Mouse (Mus musculus) thymus, postnatal 25 days (tissue): Measurements from ENCODE around the gene Cyp2u1.

Experiments used
- DNase-seq: peaks from one replicate; pipeline ENCODE4 v3.0.0; 2022

The Cyp2u1 gene

DNA sequence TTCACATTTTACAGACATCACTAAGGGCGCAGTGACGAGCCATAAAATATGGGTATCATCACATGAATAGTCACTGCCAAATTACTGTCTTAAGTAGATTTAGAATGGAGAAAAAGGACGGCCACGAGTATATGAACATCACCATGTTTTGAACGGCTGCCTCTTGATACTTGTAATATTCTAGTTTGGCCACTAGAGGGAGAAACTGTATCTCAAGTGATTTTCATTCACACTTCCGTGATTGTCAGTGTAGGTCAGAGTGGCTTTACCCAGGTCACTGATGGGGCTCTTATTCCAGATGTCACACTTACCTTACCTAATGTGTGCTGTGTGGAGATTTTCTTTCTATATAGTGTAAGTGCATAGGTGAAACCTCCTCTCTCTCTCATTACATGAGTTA, 3.1 kb downstream of the Cyp2u1 start:
- no peak for DNase-seq

DNA sequence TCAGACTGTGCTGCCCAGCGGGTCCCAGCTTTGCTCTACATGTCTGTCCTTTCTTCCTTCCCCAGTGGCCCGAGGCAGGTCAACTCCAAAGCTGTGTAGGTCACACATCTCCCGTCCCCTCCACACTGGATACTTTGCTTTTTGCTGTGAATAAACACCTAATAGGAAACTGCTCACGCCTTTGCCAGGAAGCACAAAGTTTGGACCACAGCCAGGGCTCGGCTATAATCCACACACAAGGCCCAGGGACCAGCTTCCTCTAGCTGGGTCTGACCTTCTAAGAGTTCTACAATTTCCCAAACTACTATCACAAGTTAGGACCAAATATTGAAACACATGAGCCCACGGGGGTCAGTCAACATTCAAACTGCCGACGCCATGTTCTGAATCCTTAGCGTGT, 3.9 kb downstream of the Cyp2u1 start:
- no peak for DNase-seq

DNA sequence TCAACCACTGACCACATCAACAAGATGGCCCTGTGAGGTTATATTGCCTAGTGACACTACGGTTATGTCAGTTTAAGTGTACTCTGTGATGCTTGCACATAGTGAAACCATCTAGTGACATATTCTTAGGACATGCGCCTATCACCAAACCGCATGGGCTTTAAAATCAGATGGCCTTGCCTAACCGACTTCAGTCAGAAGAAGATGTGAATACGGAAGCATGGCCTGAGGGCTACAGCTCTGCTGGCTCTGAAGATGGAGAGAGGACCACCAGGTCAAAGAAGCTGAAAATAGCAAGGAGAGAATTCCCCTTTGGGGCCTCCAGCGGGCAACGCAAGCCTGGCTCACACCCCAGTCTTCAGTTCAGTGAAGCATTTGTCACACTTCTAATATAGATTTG, 6.1 kb downstream of the Cyp2u1 start:
- no peak for DNase-seq

DNA sequence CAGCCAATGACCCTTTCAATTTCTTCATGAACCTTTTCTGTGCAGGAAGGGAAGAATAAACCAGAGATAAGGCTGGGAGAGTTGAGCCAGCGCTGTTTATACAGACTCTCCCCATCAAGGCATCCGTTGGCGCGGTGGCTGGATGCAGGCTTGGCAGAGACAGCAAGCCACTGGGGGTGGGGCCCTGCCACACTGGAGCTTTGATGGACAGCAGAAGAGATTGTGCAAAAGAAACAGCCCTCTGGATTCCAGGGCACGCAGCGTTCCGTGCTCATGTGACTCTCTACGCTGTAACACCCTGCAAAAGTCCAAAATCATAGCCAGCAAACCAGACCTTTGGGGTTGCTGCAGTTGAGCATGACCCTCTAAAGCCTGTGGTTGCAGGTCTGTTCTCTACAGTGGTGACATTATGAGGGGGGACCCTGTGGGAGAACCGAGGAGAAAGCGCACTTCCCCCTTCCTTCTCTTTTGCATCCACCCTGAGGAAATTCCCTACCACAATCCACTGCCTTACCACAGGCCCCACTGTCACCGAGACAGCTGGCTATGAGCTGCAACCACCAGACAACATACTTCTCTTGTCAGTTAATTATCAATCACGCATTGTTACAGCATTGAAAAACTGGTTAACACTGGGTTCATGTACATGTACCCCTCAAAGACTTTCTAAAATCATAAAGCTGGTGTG, 7.4 kb downstream of the Cyp2u1 start:
- no peak for DNase-seq

DNA sequence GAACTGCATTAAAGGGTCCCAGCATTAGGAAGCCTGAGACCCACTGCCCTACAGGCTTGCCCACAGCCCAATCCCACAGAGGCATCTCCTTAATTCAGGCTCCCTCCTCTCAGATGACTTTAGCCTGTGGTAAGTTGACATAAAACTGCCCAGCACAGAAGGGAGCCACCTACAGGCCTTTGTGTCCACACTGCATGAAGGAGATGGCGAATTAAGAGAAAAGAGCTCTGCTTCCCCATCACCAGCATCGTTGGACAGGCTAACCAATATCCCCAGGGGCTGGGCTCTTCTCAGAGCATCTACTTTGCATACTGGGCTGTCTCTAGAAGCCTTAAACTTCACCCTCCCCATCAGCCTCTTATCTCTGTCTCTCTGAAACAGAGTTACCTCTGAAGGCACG, 8.5 kb downstream of the Cyp2u1 start:
- no peak for DNase-seq

DNA sequence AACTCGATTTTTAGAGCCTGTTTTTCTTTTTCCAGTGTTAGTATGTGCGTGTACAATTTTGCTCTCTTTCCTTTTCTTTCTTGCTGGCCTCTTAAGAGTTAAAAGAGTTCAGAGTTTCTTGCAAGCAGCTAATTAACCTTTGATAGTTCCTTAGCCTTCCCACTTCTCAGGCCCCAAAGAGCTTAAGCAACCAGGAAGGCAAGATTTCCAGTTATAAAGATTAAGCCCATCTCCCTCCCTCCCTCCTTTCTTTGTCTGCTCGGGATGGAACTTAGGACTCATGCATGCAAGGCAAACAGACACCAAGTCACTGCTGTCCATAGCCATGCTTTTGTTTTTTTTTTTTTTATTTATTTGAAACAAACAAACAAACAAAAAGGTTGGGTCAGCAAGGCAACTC, 10.1 kb downstream of the Cyp2u1 start:
- no peak for DNase-seq

DNA sequence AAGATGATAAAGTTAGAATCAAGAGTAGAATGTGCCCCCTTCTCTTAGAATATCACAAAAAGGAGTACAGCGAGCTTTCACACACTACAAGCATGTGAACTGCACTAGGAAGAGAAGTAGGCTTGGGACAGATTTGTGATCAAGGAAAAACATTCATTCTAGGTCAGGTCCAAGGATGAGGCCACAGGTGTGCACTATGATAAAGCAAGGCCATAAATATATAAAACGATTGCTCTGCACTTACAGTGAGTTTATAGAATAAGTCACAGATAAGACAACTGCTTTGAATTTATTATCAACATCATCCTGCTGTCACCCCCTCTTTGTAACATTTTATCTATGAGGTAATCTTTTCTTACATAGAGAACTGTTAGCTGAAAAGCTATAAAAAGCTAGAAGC, 10.7 kb downstream of the Cyp2u1 start:
- DNase-seq, result no peak

DNA sequence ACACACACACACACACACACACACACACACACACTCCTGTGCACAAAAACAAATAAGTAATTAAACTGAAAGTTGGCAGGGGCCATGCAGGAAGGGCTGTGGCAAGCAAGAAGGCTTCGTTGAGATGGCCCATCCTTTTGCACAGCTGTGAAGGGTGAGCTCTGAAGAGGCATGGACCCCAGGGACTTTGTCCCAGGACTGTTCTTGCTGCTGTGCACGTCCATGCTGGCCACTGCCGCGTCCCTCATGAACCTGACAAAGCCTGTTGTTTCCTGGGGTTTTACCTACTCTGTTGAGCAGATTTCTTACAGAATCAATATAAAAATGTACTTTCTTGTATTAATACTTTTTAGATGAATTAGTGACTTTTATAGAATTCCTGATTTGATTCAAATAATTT, 11.1 kb downstream of the Cyp2u1 start:
- no peak for DNase-seq

DNA sequence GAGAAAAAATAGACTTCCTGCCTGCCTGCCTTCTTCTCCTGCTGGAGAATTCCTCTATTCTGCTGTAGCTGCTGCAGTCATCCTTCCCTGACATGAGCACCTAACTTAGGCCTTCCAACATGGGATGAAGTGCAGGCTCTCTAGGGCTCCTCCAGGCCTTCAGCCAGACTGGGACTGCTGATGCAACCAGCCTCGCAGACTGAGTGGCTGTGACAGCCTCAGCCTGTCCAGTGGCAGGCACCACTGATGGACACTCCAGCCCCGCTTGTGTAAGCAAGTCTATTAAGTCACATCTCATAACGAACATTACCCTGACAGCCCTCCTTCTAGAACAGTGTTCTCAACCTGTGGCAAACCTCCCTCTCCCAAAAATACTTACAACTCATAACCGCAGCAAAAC, 28.9 kb downstream of the Cyp2u1 start:
- no peak for DNase-seq

DNA sequence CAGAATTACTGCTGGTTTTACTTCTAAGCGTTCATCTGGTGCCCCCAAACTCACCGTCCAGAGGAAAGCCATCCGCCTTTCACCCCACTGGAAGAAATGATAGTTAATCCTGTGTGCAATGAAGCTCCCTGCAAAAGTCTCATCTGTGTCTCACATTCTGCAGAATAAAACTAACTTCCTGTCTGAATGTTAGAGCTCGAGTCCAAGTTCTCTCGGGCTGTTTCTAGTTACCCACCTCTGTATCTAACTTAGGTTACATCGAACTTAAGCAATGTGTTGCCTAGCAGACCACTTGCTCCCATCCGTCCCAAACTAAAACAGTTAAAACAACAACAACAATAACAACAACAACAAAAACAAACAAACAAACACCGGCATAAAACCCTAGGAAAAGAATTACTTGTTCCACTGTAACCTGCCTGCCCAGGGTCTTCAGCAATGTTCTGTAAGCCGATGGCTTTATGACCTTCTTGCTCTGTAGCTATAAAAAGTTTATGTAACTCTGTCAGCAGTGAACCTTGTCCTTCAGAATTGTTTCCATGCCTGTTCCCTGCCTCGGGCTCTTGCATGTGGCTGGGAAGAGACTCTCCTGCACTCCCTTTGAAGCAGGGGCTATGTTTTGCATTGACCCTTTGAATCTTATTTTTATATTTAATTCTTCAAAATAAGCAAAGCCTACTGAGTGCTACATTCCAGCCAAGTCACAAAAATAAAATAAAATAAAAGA, 30.5 kb downstream of the Cyp2u1 start:
- no peak for DNase-seq

DNA sequence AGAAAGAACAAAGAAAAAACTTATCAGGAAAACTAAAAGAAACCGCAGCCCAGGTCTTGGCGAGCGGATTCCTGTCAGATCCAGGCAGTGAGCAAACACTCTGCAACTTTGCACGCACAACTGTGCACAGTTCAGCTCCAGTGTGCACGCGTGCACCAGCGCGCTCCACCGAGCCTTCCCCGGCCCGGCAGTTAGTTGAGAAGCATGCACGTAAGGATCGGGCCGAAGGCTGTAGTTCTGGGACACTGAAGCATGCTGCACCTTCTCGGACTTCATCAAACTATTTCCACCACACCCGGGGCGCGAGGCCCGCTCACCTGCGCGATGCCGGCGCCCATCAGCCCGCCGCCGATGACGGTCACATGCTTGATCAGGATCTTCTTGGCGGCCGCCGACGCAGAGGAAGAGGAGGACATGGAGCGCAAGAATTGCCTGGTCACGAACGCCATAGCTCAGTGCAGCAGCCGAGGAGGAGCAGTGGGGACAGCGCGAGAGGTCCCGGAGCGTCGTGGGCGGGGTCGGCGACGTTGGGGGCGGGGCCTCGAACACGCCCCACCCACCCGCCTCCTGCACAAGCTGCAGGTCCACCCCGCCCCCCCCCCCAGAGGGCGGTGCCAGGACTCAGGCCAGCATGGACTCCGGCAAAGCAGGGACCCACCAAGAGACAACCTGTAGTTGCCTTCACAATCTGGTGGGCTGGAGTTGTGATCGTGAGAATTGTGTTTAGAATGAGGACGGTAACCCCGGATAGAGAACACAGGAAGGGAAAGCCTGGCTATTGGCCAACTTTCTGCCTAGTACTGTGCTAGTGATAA, 31.3 kb downstream of the Cyp2u1 start, which contains the start of gene Hadh:
Gene Hadh, minus strand, starts transcription at position 543 of the 815 bp plus-strand sequence.
- peak; percentile 87 for DNase-seq

DNA sequence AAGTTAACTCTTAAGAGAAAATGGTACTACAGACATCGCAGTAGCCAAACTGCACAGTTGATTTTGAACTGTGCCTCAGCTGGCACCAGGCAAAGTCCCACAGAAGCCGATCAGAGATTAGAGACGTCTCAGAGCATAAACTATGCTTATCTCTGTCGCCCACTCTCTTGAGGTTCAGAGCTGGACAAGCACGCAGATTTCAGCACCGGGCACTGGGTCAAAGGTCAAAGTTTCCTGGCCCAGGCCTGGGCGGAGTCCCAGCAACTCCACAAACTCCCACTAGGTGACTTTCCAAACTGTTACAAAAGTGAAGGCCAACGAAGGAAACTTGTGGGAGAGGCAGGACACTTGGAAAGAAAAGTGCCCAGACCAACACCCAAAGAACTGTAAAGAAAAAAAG, 31.9 kb downstream of the Cyp2u1 start:
- DNase-seq, result peak; percentile 30

DNA sequence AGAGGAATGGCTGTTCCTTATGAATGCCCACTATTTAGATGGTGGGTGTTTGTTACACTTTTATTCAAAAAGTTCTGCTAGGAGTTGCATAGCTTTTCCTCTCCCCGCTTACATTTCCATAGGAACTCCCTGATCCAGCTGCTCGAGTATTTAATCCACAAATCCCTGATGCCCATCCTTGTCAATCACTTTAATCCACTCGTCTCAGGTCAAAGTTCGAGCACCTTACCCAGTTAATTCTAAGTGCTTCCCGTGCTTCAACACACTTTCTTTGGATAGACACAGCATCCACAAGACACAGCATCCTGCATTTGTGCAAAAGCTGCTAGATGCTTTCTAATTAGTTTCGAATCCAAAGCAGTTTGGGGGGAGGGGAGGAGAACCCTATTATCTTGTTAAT, 32.6 kb downstream of the Cyp2u1 start:
- DNase-seq, result no peak

DNA sequence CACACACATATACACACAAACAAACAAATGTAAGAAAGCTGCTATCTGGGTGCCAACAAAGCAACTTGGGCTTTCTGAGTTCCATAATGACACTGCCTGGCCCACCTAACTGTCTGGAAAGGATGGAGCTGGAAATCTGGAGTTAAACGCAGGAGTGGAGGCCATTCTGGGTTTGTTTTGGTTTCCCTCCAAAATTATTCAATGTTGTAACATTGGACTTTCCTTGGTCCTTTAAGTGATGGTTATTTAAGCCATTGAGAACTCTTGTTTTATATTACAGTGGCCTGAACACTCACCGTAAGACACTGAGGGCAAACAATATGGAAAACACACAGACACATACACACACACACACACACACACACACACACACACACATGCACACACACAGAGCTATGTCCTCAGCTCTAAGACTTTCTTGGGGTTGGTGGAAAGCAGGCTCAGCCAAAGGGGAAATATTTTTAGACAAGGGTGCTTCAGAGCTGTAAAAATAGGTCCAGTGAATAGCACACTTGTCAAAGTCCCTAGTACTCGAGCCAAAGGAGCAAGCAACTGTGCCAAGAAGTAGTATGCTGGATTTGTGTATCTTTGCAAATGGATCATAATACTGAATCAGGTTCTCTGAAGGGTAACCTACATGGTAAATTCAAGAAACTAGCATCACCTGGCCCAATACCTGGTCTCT, 36.5 kb downstream of the Cyp2u1 start:
- no peak for DNase-seq

DNA sequence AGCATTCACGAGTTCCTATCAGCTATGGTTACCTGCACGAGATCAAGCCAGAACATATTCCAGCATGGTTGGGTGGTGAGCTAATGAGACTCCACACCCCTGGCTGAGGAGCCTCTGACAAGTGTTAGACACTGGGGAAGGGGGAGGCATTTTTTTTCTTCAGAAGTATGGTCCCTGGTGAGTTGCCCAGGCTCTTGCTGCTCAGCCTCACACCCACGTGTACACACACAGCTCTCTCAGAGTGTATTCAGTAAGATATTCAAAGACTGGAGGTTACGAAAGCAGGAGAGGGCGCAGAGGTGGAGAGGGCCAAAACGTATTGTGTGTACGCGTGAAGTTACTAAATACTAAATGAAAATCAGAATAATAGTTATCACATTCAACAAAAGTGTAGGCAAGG, 37.5 kb downstream of the Cyp2u1 start:
- no peak for DNase-seq

DNA sequence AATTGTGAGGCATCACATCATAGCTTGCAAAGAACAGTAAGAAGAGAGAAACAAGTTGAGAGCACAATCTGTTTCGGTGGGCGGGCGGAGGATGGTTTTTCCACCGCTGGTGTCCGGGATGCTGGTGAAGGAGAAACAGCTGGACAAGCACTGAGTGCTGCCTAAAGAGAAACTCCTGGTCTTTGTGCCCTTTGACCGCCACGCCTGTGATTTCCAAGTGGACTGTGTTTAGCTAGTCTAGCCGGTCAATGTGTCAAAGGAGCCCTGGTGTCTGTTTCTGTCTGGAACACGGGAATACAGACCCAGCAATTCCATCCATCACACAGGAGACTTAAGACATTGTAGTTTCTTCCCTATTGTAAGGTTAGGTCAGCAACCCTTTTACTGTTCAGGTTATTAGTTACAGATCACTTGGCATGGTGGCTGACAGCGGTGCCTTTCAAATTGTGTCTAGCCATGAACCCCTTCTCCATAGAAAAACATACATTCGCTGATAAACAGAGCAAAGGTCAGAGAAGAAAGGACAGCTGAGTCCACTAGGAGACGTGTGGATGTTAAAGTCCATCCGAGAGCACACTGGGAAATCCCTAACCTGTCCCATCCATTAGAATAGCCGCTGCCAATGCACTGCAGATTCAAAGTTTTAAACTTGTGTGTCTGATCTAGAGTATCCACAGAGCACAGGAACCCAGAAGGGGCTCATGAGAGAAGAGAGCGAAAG, 39.1 kb downstream of the Cyp2u1 start:
- no peak for DNase-seq

DNA sequence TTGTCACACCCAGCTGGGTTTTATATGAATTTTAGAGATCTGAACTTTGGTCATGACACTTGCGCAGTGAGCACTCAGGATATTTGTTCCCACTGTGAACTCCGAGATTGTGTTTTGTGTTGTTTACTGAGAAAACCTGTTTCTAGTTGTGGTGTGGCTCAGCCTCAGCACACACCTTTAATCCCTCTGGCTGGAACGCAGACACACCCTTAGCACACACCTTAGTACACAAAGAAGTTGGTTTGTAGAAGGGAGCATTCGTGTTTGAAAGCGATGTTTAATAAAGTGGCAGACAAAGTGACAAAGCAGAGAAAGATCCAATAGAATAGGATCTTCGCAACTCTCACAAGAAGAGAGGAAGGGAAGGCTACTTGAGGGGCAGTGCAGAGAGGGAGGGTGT, 42.6 kb downstream of the Cyp2u1 start:
- no peak for DNase-seq

DNA sequence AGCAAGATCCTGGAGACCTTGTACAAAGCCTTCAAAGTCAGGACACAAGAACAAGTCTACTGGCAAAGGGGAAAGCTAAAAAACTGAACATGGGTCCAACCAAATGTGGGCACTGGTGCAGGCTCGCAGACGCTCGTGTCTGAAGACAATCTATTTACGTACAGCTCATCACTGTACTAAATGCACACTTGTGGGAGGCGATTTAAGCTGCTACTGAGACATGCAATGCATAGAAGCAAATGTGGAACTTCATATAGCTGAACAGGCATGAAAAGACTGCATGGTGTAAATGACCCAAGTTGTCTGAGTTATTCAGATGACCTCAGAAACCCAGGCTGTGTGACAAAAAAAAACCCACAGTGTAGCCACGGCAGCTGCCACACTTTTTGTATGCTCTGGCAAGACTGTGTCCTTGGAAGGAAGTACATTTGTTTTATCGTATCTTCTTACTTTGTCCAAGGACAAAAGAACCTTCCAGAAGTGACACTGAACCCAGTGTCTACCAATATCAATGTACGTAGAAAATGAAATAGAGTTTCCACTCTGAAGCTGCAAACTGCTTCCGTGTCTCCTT, 43.5 kb downstream of the Cyp2u1 start:
- no peak for DNase-seq

DNA sequence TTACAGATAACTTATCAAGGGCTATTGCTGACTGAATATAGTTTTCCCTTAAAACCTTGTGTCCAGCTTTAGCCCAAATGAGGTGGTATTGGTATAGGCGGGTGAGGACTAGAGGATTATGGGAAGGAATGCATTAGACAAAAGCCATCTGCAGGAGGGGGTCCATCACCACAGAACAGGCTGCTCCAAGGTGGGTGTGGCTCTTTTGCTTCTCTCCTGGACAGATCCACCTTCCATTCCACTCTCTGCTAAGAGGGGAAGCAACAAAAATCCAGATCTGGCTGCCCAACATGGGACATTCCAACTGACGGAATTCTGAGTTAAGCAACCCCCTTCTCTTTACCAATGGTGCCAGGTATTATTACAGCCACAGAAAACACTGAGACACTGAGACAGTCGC, 44.1 kb downstream of the Cyp2u1 start:
- DNase-seq, result no peak

DNA sequence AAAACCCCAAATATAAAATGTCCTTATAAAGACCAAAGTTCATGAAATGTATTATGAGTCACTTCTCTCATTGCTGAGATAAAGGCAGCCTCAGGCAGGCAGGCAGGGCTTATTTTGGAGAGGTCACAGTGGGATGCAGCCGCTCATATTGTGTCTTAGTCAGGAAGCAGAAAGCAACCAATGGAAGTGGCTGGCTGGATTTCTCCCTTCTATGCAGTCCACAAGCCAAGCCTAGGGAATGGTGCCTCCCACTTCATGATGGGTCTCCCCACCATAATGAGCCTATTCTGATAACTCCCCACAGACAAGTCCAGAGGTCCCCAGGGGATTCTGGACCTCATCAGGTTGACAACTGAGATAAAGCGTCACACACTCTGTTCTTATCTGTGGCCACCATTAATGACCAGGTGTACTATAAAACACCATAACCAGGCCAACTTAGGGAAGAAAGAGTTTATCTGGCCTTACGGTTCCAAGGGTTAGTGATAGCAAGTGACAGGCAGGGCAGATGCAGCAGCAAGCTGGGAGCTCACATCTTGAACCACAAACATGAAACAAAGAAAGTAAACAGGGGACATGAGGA, 47.5 kb downstream of the Cyp2u1 start:
- DNase-seq, result no peak

DNA sequence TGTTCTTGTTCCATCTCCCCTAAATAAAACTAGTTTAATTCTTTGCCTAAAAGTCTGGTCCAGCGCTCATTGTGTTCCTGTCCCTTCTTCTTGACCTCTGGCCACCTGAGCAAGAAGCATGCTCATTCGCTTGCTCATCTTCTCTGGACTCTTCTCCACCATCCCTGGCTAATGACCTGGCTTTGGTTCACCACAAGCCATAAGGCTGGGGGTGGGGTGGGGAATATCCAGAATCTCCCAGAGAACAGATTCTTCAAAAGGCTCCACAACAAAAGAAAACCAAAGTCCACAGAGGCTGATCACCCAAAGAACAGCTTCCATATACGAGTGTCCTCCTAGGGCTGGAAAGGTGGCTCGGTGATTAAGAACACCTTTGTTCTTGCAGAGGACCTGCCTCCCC, 48.0 kb downstream of the Cyp2u1 start:
- no peak for DNase-seq

DNA sequence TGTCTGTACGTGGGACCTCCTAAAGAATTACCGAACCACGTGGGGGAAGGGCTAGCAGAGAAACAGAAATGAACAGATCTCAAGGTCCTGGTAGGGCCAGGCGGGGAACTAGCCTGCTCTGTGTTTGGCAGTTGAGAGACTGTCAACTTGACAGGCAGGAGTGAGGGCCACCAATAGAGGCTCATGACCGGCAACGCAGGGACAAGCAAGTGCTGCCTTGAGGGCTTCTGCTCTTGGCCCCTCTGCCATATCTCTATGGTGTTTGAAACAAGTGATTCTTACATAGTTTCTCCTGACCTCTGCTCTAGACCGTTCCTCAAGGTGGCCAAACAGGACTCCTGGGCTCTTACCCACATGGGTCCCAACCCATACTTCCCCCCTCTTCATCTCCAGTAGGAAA, 51.4 kb downstream of the Cyp2u1 start:
- no peak for DNase-seq
